Mouse (Mus musculus) ES-Bruce4 (cell line): ENCODE measurements around the gene Nit1.

Experiments used
- CTCF ChIP-seq: IDR thresholded peaks from one replicate; pipeline ENCODE4 v1.8.1; 2011; ENCODE audit warnings: low read depth, low read length
- EP300 ChIP-seq: IDR thresholded peaks from 2 replicates; pipeline ENCODE4 v1.6.1; 2011; ENCODE audit warnings: low read depth, low read length; ENCODE audit not compliant: insufficient read depth
- POLR2A ChIP-seq: IDR thresholded peaks from one replicate; pipeline ENCODE4 v1.8.1; 2011; ENCODE audit warnings: low read length; ENCODE audit not compliant: insufficient read depth

DNA sequence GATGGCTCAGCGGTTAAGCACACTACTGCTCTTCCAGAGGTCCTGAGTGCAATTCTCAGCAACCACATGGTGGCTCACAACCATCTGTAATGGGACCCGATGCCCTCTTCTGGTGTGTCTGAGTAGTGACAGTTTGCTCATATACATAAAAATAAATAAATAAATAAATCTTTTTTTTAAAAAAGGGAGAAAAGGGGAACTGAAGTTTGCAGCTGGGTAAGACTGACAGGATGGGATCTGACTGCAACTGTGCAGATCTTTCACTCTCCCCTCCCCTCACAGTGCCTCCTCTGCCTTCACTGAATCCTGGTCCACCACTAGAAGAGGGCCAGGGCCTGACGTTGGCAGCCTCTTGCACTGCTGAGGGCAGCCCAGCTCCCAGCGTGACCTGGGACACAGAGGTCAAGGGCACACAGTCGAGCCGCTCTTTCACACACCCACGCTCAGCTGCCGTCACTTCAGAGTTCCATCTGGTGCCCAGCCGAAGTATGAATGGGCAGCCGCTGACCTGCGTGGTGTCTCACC lies 36.7 kb upstream of the Nit1 start:
- TF ChIP-seq CTCF (no peak), POLR2A (no peak), EP300 (no peak)
